Mouse (Mus musculus): ENCODE measurements around the gene Zbtb34. TPM values are rescaled to one million over a fixed set of nuclear protein-coding genes. Genes with fewer than 3 reads are reported as not detected.

The Zbtb34 gene
- 4.3 and 4.9 TPM in 2 replicates for polyA plus RNA-seq (2012; rRNA removed)

DNA sequence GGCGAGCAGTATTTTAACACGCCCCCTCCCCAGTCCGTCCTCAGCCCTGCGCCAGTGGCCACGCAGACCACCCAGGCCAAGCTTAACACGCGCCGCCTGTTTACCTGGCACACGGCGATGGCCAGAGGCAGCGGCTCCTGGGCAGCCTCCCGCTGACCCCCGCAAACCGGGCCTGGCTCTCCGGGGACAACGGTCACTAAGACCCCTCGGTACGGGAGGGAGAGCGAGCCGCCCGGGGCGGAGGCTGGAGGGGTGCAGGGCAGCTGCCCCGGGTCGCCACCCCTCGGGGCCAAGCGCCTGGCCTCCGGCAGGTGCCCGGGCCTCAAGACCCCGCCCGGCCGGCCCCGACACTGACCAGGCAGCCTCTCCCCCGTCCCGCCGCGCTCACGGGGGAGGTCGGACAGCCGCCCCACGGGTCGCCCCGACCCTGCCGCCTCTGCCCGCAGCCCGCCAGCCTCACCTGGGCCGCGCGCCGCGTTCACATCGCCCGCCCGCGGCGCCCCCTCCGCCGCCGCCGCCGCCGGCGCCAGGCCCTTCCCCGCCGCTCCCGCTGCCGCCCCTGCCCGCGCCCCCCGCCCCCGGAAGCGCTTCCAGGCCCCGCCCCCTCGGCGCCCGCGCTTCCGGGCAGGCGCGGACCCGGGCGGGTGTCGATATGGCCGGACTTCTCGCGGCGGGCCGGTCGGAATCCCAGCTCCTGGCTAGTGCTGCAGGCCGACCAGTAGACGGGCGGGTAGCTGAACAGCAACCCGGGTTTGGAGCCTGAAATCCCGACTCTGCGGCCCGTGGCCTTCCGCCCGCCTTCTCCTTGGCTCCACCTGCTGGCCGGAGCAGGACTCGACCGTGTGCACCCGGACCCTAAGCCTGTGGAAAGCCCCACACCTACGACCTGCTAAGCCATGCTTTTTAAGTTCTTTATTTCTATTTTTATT is at the start of gene Zbtb34:
Zbtb34 (minus strand) TSS at position 554 of the 929 bp plus-strand sequence.

GRCm38 (mm10) chr2:33468466-33469097 is 37.5 kb upstream of the Zbtb34 start, which contains the start of gene Zbtb43:
Zbtb43 (minus strand) TSS chr2:33468559.

GRCm38 (mm10) chr2:33370777-33371647 is 60.1 kb downstream of the Zbtb34 start, which contains the start of gene Ralgps1:
Ralgps1 (minus strand) TSS chr2:33371486.

Other genes with a start within 250 kb of the Zbtb34 start
- 4.5 and 5.3 TPM in 2 replicates for gene Angptl2, start 215.3 kb downstream of the Zbtb34 start, polyA plus RNA-seq (2012; rRNA removed)
- 1.4 TPM in 2 replicates for gene Ralgps1, start 59.8 kb downstream of the Zbtb34 start, polyA plus RNA-seq (2012; rRNA removed)
- 6.0 and 6.4 TPM in 2 replicates for gene Zbtb43, start 37.2 kb upstream of the Zbtb34 start, polyA plus RNA-seq (2012; rRNA removed)
- not detected in 2 replicates for gene Lmx1b, start 209.2 kb upstream of the Zbtb34 start, polyA plus RNA-seq (2012; rRNA removed)